Mouse (Mus musculus): ENCODE measurements at regions not wholly inside any gene's neighbourhood (a gene's known extent, or its start where the extent isn't known, plus 50 kb on each side); places are given as distances from the start of the nearest gene placed in this dataset.

DNA sequence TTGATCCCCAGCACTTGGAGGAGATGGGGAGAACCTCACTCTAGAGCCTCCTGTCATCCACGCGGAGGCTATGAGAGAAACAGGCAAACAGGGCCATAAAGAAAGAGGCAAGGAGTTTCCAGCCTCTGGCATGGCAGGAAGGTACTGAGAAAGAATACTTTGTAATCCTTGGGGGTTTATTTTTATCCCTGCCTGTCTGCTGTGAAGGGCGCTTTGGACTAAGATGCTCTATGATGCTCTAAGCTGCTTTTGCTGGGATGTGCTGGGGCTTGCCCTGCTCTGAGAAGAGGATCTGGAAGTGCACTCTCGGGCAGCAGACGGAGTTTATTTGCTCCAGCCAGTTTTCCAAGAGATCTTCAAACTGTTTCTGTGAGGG is 141.7 kb downstream of the Qrsl1 start:
- TF ChIP-seq CTCF (IDR thresholded peaks at IDR 0.05; ENCODE audit: low read depth) (no peak), EP300 (IDR thresholded peaks at IDR 0.05; ENCODE audit: low read depth) (no peak)
